Mouse (Mus musculus): ENCODE results near the gene Plxnb2. TPM values are rescaled to one million over a fixed set of nuclear protein-coding genes. Genes with fewer than 3 reads are reported as not detected.

Gene Plxnb2
- total and polyA plus RNA-seq, 3 experiments: 0.17 to 0.19 TPM; not detected in 1

DNA sequence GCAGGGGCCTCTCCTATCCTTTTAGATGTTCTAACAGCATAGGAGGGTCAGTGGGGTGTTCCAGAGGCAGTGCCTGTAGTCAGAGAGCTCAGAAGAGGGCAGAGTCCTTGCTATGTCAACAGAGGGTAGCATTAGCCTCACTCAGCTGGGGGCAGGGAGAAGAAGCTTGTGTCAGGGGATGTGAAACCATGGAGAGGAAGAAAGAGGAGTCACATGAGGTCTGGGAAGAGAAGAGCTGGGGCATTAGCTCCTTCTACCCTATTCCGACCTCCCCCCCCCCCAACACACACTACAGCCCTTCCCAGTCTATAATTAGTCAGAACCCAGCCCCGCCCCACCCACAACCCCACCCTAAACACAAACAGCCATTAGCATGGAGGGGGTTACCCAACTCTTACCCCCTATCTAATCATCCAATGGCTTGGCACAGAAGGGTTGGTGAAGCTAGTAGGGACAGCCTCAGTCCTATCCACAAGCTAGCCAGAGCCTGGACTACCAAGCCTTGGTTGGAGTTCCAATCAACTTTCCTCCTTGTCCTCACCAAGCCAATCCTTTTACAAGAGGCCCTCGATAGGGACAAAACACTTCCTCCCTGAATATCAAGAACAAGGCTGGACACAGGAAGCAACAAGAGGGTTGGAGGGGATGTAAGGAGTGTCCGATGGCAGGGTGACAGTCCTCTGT, 2.9 kb downstream of the Plxnb2 start:
- TF ChIP-seq NELFE (IDR thresholded peaks at IDR 0.05; ENCODE audit: low read depth, low read length) (no peak), POLR2AphosphoS5 (IDR thresholded peaks at IDR 0.05; ENCODE audit: borderline replicate concordance, low read depth, low read length) (no peak), GABPA (IDR thresholded peaks at IDR 0.05; ENCODE audit: low read depth, low read length) (no peak), E2F4 (IDR thresholded peaks at IDR 0.05; ENCODE audit: borderline replicate concordance, low read depth, low read length) (no peak), RCOR1 (IDR thresholded peaks at IDR 0.05; ENCODE audit: low read depth, low read length) (no peak), CTCF (IDR thresholded peaks at IDR 0.05 in 2 of 3, conservative IDR thresholded peaks at IDR 0.05 in 1 of 3; ENCODE audit: control insufficient read depth in 1 of 3, insufficient read depth in 1 of 3, low read depth in 2 of 3, low read length in 3 of 3, poor library complexity in 1 of 3, severe bottlenecking in 1 of 3) (no peak), MAFK (IDR thresholded peaks at IDR 0.05; ENCODE audit: borderline replicate concordance, low read depth, low read length) (no peak), HCFC1 (IDR thresholded peaks at IDR 0.05; ENCODE audit: low read depth, low read length) (no peak), GATA1 (IDR thresholded peaks at IDR 0.05; ENCODE audit: low read depth, low read length) (no peak), SIN3A (IDR thresholded peaks at IDR 0.05; ENCODE audit: low read length) (no peak), MXI1 (IDR thresholded peaks at IDR 0.05; ENCODE audit: low read depth, low read length) (no peak), USF1 (IDR thresholded peaks at IDR 0.05; ENCODE audit: low read depth, low read length) (no peak), SMC3 (IDR thresholded peaks at IDR 0.05; ENCODE audit: low read depth, low read length) (no peak)
- peak overlapping the region; percentile 37 for H3K9ac ChIP-seq (ENCODE audit: control insufficient read depth, low read depth, low read length, poor library complexity, severe bottlenecking)
- no peaks in the 10 kb centered on the region for H3K9me3 ChIP-seq (replicated peaks; ENCODE audit: insufficient read depth, low read length)
- no peak overlapping the region for H3K4me3 ChIP-seq (ENCODE audit: control insufficient read depth in 1 of 2, insufficient read depth in 1 of 2, low read depth in 2 of 2, low read length in 2 of 2)
- peaks cover 0 to 11% of the 10 kb centered on the region in 2 experiments; a peak in 2 of 4 replicates for H3K36me3 ChIP-seq (ENCODE audit: control insufficient read depth in 1 of 2, insufficient read depth in 2 of 2, low read length in 2 of 2)
- H3K27me3 ChIP-seq (ENCODE audit: control insufficient read depth in 1 of 2, insufficient read depth in 2 of 2, low read length in 2 of 2): no peaks in the 10 kb centered on the region
- no peak overlapping the region for H3K27ac ChIP-seq (ENCODE audit: control insufficient read depth, low read depth, low read length)
- H3K79me2 ChIP-seq (ENCODE audit: control insufficient read depth, insufficient read depth, low read length, poor library complexity): no peaks in the 10 kb centered on the region
- DNase-seq (ENCODE audit: low read depth, low spot score): peak; percentile 7
- peaks cover 4 to 16% of the 10 kb centered on the region in 2 experiments; a peak in 3 of 4 replicates for H3K4me1 ChIP-seq (ENCODE audit: control insufficient read depth in 1 of 2, insufficient read depth in 2 of 2, low read length in 2 of 2)

DNA sequence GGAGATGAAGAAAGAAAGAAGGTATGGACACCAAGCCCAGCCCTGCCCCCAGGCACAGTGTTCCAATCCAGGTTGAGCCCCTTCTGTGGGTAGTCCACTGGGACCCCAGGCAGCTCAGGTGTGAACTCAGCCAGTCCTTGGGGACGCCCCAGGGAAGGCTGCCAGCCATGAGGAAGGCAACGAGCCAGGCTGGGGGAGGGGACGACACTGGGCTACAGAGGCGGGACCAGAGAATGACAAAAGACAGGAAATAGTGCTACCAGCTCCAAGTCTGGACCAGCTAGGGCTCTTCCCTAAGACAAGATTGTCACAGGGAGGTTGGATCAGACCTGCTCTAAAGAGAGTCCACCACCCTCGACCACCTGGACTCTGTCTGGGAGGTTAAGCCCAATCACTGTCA, 3.5 kb downstream of the Plxnb2 start:
- Histone ChIP-seq H3K4me1 (ENCODE audit: control insufficient read depth in 1 of 2, insufficient read depth in 2 of 2, low read length in 2 of 2) (peaks cover 4 to 16% of the 10 kb centered on the region in 2 experiments; a peak in 3 of 4 replicates), H3K4me3 (ENCODE audit: control insufficient read depth in 1 of 2, insufficient read depth in 1 of 2, low read depth in 2 of 2, low read length in 2 of 2) (no peak overlapping the region), H3K79me2 (ENCODE audit: control insufficient read depth, insufficient read depth, low read length, poor library complexity) (no peaks in the 10 kb centered on the region), H3K9me3 (replicated peaks; ENCODE audit: insufficient read depth, low read length) (no peaks in the 10 kb centered on the region), H3K27ac (ENCODE audit: control insufficient read depth, low read depth, low read length) (no peak overlapping the region), H3K27me3 (ENCODE audit: control insufficient read depth in 1 of 2, insufficient read depth in 2 of 2, low read length in 2 of 2) (no peaks in the 10 kb centered on the region), H3K36me3 (ENCODE audit: control insufficient read depth in 1 of 2, insufficient read depth in 2 of 2, low read length in 2 of 2) (peaks cover 0 to 11% of the 10 kb centered on the region in 2 experiments; a peak in 2 of 4 replicates), H3K9ac (ENCODE audit: control insufficient read depth, low read depth, low read length, poor library complexity, severe bottlenecking) (peak overlapping the region; percentile 37)
- TF ChIP-seq MAZ (IDR thresholded peaks at IDR 0.05; ENCODE audit: low read depth, low read length) (no peak), JUND (IDR thresholded peaks at IDR 0.05; ENCODE audit: low read depth, low read length) (no peak), EP300 (IDR thresholded peaks at IDR 0.05; ENCODE audit: low read depth in 1 of 2, low read length in 2 of 2) (no peak), NRF1 (IDR thresholded peaks at IDR 0.05; ENCODE audit: insufficient read depth, low read depth, low read length, poor library complexity, severe bottlenecking) (no peak)
- peak; percentile 48 for DNase-seq (ENCODE audit: low read depth, low spot score)

All from MEL (cell line).